Mouse (Mus musculus): Measurements from ENCODE around the gene Ache. TPM values are rescaled to one million over a fixed set of nuclear protein-coding genes. Genes with fewer than 3 reads are reported as not detected.

The Ache gene
- polyA plus RNA-seq, 1 experiment from 2014 or later: 11.2 TPM

GRCm38 (mm10) chr5:137315084-137315903 lies 28.0 kb downstream of the Ache start:
- Histone ChIP-seq H3K27ac (replicated peaks) (0 out of 2 replicates have a peak overlapping the region, but pooled peaks have one; percentile 69), H3K4me3 (no peak overlapping the region), H3K4me2 (replicated peaks) (peak overlapping the region; percentile 62), H3K9ac (replicated peaks) (peak overlapping the region; percentile 53; the same call in 1 of the 2 replicates), H3K27me3 (no peaks in the 10 kb centered on the region), H3K4me1 (peaks cover 27% of the 10 kb centered on the region), H3K9me3 (no peaks in the 10 kb centered on the region), H3K36me3 (peaks cover 10% of the 10 kb centered on the region)
- 35% methylated on average over 30 of the region's 30 CpGs for WGBS
- no peak; the same call in 1 of the 2 replicates for ATAC-seq (replicated peaks)

GRCm38 (mm10) chr5:137317361-137317760 lies 30.0 kb downstream of the Ache start:
- Histone ChIP-seq H3K4me3 (no peak overlapping the region), H3K36me3 (peaks cover 19% of the 10 kb centered on the region), H3K27me3 (no peaks in the 10 kb centered on the region), H3K9ac (replicated peaks) (no peak overlapping the region), H3K27ac (replicated peaks) (no peak overlapping the region), H3K9me3 (no peaks in the 10 kb centered on the region), H3K4me1 (peaks cover 27% of the 10 kb centered on the region), H3K4me2 (replicated peaks) (no peak overlapping the region)
- ATAC-seq (replicated peaks): no peak
- WGBS: 95% methylated on average over 8 of the region's 8 CpGs

GRCm38 (mm10) chr5:137318570-137318969 lies 31.3 kb downstream of the Ache start:
- peaks cover 20% of the 10 kb centered on the region for H3K36me3 ChIP-seq
- no peak overlapping the region for H3K4me3 ChIP-seq
- no peak for ATAC-seq (replicated peaks)
- H3K27me3 ChIP-seq: no peaks in the 10 kb centered on the region
- peaks cover 20% of the 10 kb centered on the region for H3K4me1 ChIP-seq
- no peak overlapping the region for H3K4me2 ChIP-seq (replicated peaks)
- H3K9me3 ChIP-seq: no peaks in the 10 kb centered on the region
- H3K9ac ChIP-seq (replicated peaks): no peak overlapping the region
- H3K27ac ChIP-seq (replicated peaks): no peak overlapping the region
- WGBS: 100% methylated on average over 1 of the region's 1 CpGs

GRCm38 (mm10) chr5:137320996-137321395 lies 33.7 kb downstream of the Ache start:
- peaks cover 26% of the 10 kb centered on the region for H3K36me3 ChIP-seq
- WGBS: 96% methylated on average over 3 of the region's 3 CpGs
- no peaks in the 10 kb centered on the region for H3K9me3 ChIP-seq

GRCm38 (mm10) chr5:137330910-137331309 lies 43.6 kb downstream of the Ache start:
- 93% methylated on average over 7 of the region's 7 CpGs for WGBS
- H3K9ac ChIP-seq (replicated peaks): no peak overlapping the region
- H3K4me3 ChIP-seq: no peak overlapping the region
- H3K9me3 ChIP-seq: no peaks in the 10 kb centered on the region
- H3K27me3 ChIP-seq: no peaks in the 10 kb centered on the region
- H3K4me2 ChIP-seq (replicated peaks): no peak overlapping the region
- peaks cover 7% of the 10 kb centered on the region; the same call in 1 of the 2 replicates for H3K36me3 ChIP-seq
- no peak overlapping the region for H3K27ac ChIP-seq (replicated peaks)
- no peak for ATAC-seq (replicated peaks)
- peaks cover 19% of the 10 kb centered on the region for H3K4me1 ChIP-seq

More at GRCm38 (mm10) chr5:137320996-137321395, 33.7 kb downstream of the Ache start:
- Histone ChIP-seq H3K4me3 (no peak overlapping the region), H3K9ac (replicated peaks) (no peak overlapping the region), H3K4me2 (replicated peaks) (no peak overlapping the region), H3K27me3 (no peaks in the 10 kb centered on the region), H3K4me1 (no peaks in the 10 kb centered on the region), H3K27ac (replicated peaks) (no peak overlapping the region)
- ATAC-seq (replicated peaks): no peak

GRCm38 (mm10) chr5:137332857-137333511 lies 45.7 kb downstream of the Ache start:
- H3K4me3 ChIP-seq: peak overlapping the region; percentile 58
- H3K4me1 ChIP-seq: peaks cover 19% of the 10 kb centered on the region
- peak overlapping the region; percentile 98 for H3K4me2 ChIP-seq (replicated peaks)
- H3K9me3 ChIP-seq: no peaks in the 10 kb centered on the region
- no peaks in the 10 kb centered on the region for H3K27me3 ChIP-seq
- H3K36me3 ChIP-seq: no peaks in the 10 kb centered on the region; the same call in 1 of the 2 replicates
- ATAC-seq (replicated peaks): peak; percentile 28
- no peak overlapping the region for H3K27ac ChIP-seq (replicated peaks)
- WGBS: 14% methylated on average over 15 of the region's 15 CpGs
- H3K9ac ChIP-seq (replicated peaks): peak overlapping the region; percentile 88

GRCm38 (mm10) chr5:137333512-137334174 lies 46.3 kb downstream of the Ache start, which contains the start of gene Slc12a9:
Slc12a9 (minus strand) TSS chr5:137333597.
- Histone ChIP-seq H3K27ac (replicated peaks) (peak within 1 kb of the TSS; percentile 25), H3K4me2 (replicated peaks) (peak within 1 kb of the TSS; percentile 98), H3K36me3 (no peaks in the 10 kb centered on the region), H3K9me3 (no peaks in the 10 kb centered on the region), H3K9ac (replicated peaks) (peak within 1 kb of the TSS; percentile 88), H3K27me3 (no peaks in the 10 kb centered on the region), H3K4me1 (peaks cover 22% of the 10 kb centered on the region), H3K4me3 (peak within 1 kb of the TSS; percentile 58)
- WGBS: under 1% methylated on average over 44 of the region's 44 CpGs
- ATAC-seq (replicated peaks): peak; percentile 88

GRCm38 (mm10) chr5:137334317-137334716 lies 47.0 kb downstream of the Ache start:
- H3K4me3 ChIP-seq: no peak overlapping the region
- H3K4me1 ChIP-seq: peaks cover 28% of the 10 kb centered on the region
- H3K9ac ChIP-seq (replicated peaks): no peak overlapping the region
- WGBS: 63% methylated on average over 10 of the region's 10 CpGs
- H3K27ac ChIP-seq (replicated peaks): no peak overlapping the region
- peak overlapping the region; percentile 98; the same call in 1 of the 2 replicates for H3K4me2 ChIP-seq (replicated peaks)
- no peaks in the 10 kb centered on the region for H3K9me3 ChIP-seq
- ATAC-seq (replicated peaks): no peak
- no peaks in the 10 kb centered on the region for H3K36me3 ChIP-seq
- H3K27me3 ChIP-seq: no peaks in the 10 kb centered on the region

- no peak overlapping the region for H3K4me2 ChIP-seq (replicated peaks)
- H3K36me3 ChIP-seq: no peaks in the 10 kb centered on the region
- H3K4me1 ChIP-seq: peaks cover 36% of the 10 kb centered on the region
- H3K9ac ChIP-seq (replicated peaks): no peak overlapping the region
- 67% methylated on average over 6 of the region's 6 CpGs for WGBS
- no peak overlapping the region for H3K27ac ChIP-seq (replicated peaks)
- ATAC-seq (replicated peaks): no peak
- H3K27me3 ChIP-seq: no peaks in the 10 kb centered on the region
- H3K9me3 ChIP-seq: no peaks in the 10 kb centered on the region
- H3K4me3 ChIP-seq: no peak overlapping the region
Observed at GRCm38 (mm10) chr5:137335066-137335465, 47.7 kb downstream of the Ache start.

- no peak overlapping the region for H3K4me3 ChIP-seq
- 58% methylated on average over 8 of the region's 8 CpGs for WGBS
- no peaks in the 10 kb centered on the region for H3K36me3 ChIP-seq
- no peak for ATAC-seq (replicated peaks)
- H3K9me3 ChIP-seq: no peaks in the 10 kb centered on the region
- 0 out of 2 replicates have a peak overlapping the region, but pooled peaks have one; percentile 4 for H3K9ac ChIP-seq (replicated peaks)
- no peak overlapping the region for H3K4me2 ChIP-seq (replicated peaks)
- no peak overlapping the region for H3K27ac ChIP-seq (replicated peaks)
- H3K4me1 ChIP-seq: peaks cover 37% of the 10 kb centered on the region
- H3K27me3 ChIP-seq: no peaks in the 10 kb centered on the region
Observed at GRCm38 (mm10) chr5:137337190-137337589, 49.9 kb downstream of the Ache start.

GRCm38 (mm10) chr5:137338256-137338655 lies 50.9 kb downstream of the Ache start:
- Histone ChIP-seq H3K9me3 (no peaks in the 10 kb centered on the region), H3K36me3 (no peaks in the 10 kb centered on the region), H3K4me3 (peak overlapping the region; percentile 44), H3K4me2 (replicated peaks) (peak overlapping the region; percentile 84), H3K27ac (replicated peaks) (peak overlapping the region; percentile 78), H3K9ac (replicated peaks) (peak overlapping the region; percentile 53), H3K27me3 (no peaks in the 10 kb centered on the region), H3K4me1 (peaks cover 26% of the 10 kb centered on the region)
- WGBS: 1% methylated on average over 19 of the region's 19 CpGs
- ATAC-seq (replicated peaks): peak; percentile 89

All from forebrain, embryonic 15.5 days (tissue).